Mouse (Mus musculus) cerebellum, adult 2 months (tissue): ENCODE measurements at regions not wholly inside any gene's neighbourhood (a gene's known extent, or its start where the extent isn't known, plus 50 kb on each side); places are given as distances from the start of the nearest gene placed in this dataset.

ENCODE experiments used
- DNase-seq, 2 experiments: peaks; one replicate each; pipeline ENCODE4 v3.0.0; 2021
- H3K27ac ChIP-seq: fragments of 200-500 bp; 2 replicates; pipeline ENCODE4 v1.5.1; 2012; ENCODE audit warnings: low read length, control low read depth, inconsistent platforms; ENCODE audit not compliant: insufficient read depth
- H3K27me3 ChIP-seq: fragments of 200-500 bp; 2 replicates; pipeline ENCODE4 v1.6.1; 2012; ENCODE audit warnings: inconsistent platforms, mild to moderate bottlenecking, low read length, moderate library complexity; ENCODE audit not compliant: control insufficient read depth, insufficient read depth
- H3K4me1 ChIP-seq: fragments of 200-500 bp; 2 replicates; pipeline ENCODE4 v1.6.1; 2011; ENCODE audit warnings: low read length; ENCODE audit not compliant: control insufficient read depth, insufficient read depth
- H3K4me3 ChIP-seq: fragments of 200-500 bp; replicated peaks from 2 replicates; pipeline ENCODE3; 2011; ENCODE audit warnings: mild to moderate bottlenecking, low read depth, low read length, control low read depth; ENCODE audit not compliant: insufficient read depth
- CTCF ChIP-seq: fragments of 200-500 bp; IDR thresholded peaks from 2 replicates; pipeline ENCODE4 v1.5.1; 2011; ENCODE audit warnings: low read depth, mild to moderate bottlenecking, control low read depth, low read length, moderate library complexity, borderline replicate concordance; ENCODE audit not compliant: insufficient read depth
- POLR2A ChIP-seq: fragments of 200-500 bp; IDR thresholded peaks from 2 replicates; pipeline ENCODE4 v1.6.1; 2011; ENCODE audit warnings: low read length, control low read depth, borderline replicate concordance; ENCODE audit not compliant: insufficient read depth
- WGBS: fragments of 180-500 bp; shearing (Covaris S2); methylation state at CpG from one replicate; pipeline ENCODE4 v1.1.7; 2018; 5-methylcytosine and 5-hydroxymethylcytosine counted together

DNA sequence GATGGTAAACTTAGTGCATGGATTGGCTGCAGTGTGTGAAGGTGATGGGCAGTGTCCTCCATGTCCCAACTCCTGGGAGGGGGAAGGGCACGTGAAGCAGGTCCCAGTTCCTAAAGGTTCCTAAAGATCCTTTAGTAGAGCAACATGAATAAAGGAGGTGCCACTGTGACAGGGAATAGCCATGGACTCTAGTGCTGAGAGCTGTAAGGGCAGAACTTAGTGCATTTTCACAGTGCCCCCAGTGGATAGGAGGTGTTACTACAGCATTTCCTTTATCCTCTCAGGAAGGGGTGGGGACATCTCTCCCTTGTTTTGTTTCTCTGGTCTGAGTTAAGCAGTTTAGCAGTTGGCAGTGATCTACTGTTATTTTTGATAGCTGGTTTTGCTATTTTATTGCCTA is 125.5 kb upstream of the Fstl4 start:
- no peak overlapping the region for H3K4me3 ChIP-seq
- no peak for TF ChIP-seq POLR2A
- TF ChIP-seq CTCF, result no peak
- no peak for DNase-seq
- no peaks in the 10 kb centered on the region for H3K4me1 ChIP-seq
- no peak overlapping the region for H3K27ac ChIP-seq
- H3K27me3 ChIP-seq, result no peaks in the 10 kb centered on the region; the same call in 1 of the 2 replicates
- 94% methylated on average over 1 of the region's 1 CpGs for WGBS

- WGBS, result 39% methylated on average over 14 of the region's 14 CpGs
Observed at GRCm38 (mm10) chr11:52641725-52642338, 122.6 kb upstream of the Fstl4 start.

DNA sequence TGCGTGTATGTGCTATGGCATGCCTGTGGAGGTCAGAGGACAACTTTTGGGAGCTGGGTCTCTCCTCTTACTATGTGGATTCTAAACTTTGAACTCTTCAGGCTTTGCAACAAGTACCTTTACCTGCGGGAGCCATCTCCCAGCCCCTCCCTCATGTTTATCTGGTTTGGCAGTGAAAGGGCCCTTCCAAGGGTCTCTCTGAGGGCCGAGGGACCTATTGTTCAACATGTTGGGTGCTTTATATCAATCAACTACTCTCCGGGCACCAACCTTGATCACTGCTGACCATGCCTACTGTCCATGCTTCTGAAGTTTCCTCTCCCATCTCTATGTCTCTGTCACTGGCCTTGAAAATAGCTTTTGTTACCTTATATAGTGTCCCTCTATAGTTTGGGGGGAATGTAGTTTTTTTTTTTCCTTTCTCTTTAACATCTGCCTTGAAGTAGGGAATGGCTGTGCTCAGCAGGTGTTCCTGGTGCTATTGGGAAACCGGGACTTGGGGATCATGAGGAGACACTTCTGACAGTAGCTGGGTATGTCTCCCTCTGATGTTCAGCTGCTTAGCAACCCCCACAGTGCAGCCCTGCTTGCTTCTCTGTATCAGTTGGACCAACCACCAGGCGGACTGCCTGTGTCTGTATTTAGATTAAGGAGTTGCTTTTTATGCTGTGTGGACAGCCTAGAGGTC is 120.2 kb upstream of the Fstl4 start:
- WGBS, result 51% methylated on average over 6 of the region's 6 CpGs
- no peak overlapping the region for H3K4me3 ChIP-seq
- no peak overlapping the region for H3K27ac ChIP-seq
- no peak for TF ChIP-seq POLR2A
- no peaks in the 10 kb centered on the region for H3K4me1 ChIP-seq
- no peaks in the 10 kb centered on the region; the same call in 1 of the 2 replicates for H3K27me3 ChIP-seq
- no peak for DNase-seq

More at GRCm38 (mm10) chr11:52641725-52642338, 122.6 kb upstream of the Fstl4 start:
- Histone ChIP-seq H3K4me1 (no peaks in the 10 kb centered on the region), H3K27ac (no peak overlapping the region), H3K4me3 (no peak overlapping the region), H3K27me3 (no peaks in the 10 kb centered on the region; the same call in 1 of the 2 replicates)
- no peak for DNase-seq
- TF ChIP-seq POLR2A, result no peak

GRCm38 (mm10) chr11:52648176-52648839 is 116.1 kb upstream of the Fstl4 start:
- no peak overlapping the region for H3K27ac ChIP-seq
- no peaks in the 10 kb centered on the region; the same call in 1 of the 2 replicates for H3K4me1 ChIP-seq
- H3K27me3 ChIP-seq, result no peaks in the 10 kb centered on the region
- DNase-seq, result no peak
- WGBS, result 54% methylated on average over 15 of the region's 15 CpGs
- H3K4me3 ChIP-seq, result no peak overlapping the region
- TF ChIP-seq POLR2A, result no peak
- no peak for TF ChIP-seq CTCF

GRCm38 (mm10) chr11:52648849-52649400 is 115.5 kb upstream of the Fstl4 start:
- 89% methylated on average over 8 of the region's 8 CpGs for WGBS
- Histone ChIP-seq H3K27ac (no peak overlapping the region), H3K27me3 (no peaks in the 10 kb centered on the region), H3K4me1 (no peaks in the 10 kb centered on the region; the same call in 1 of the 2 replicates), H3K4me3 (no peak overlapping the region)
- TF ChIP-seq CTCF, result no peak
- no peak for TF ChIP-seq POLR2A
- DNase-seq, result no peak

DNA sequence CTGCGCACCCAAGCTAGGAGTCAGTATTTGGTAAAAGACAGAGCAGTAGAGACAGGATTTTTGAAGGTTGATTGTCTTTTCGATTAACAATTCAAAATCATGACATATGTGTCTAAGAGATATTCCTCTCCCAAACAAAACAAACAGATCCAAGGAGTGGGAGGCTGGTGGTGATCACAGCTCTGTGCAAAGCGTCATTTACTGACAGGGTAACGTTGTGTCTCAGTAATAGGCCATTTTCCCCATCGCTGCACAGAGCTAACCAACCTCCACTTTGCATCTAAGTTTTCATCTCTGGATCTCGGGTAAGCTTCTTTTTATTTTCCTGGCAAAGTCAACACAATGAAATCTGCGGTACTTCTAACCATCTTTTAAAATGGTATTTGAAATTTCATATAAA is 109.8 kb upstream of the Fstl4 start:
- no peak overlapping the region for H3K27ac ChIP-seq
- no peak for DNase-seq
- 68% methylated on average over 7 of the region's 7 CpGs for WGBS

DNA sequence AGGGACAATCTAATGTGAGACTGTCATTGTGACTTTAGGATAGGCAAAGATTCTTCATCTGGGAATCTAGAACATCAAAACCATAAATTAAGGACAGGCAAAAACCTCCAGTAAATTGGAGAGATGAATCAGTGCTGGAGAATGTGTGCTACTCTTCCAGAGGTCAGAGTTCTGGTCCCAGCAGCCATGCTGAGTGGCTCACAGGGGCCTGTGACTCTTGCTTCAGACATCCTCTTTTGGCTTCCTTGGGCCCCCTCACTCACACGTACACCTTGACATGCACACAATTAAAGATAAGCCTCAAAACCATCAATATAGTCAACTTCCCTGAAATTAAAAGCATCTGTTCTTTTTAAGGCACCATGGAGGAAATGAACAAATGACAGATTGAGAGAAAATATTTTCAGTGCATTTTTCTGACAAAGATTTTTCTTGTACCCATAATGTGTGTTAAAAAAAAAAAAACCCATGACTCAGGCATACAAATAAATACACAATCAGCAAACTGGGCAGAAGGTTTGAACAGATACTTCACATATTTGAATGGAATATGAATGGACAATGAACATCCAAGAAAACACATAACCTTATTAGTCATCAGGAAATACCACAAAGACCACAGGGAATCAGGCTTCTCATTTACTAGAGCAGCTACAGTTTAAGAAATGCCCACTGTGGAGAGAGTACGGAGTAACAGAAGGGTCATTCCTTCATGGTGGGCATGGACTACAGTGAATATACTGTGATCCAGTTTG is 108.5 kb upstream of the Fstl4 start:
- no peak overlapping the region for H3K4me3 ChIP-seq
- no peak for DNase-seq
- TF ChIP-seq CTCF, result no peak
- no peak for TF ChIP-seq POLR2A
- H3K27me3 ChIP-seq, result no peaks in the 10 kb centered on the region
- no peak overlapping the region for H3K27ac ChIP-seq
- H3K4me1 ChIP-seq, result no peaks in the 10 kb centered on the region
- WGBS, result 84% methylated on average over 2 of the region's 2 CpGs

More for the DNA sequence above, 109.8 kb upstream of the Fstl4 start:
- Histone ChIP-seq H3K4me1 (no peaks in the 10 kb centered on the region; the same call in 1 of the 2 replicates), H3K27me3 (no peaks in the 10 kb centered on the region), H3K4me3 (no peak overlapping the region)
- no peak for TF ChIP-seq POLR2A
- TF ChIP-seq CTCF, result no peak
